Mouse (Mus musculus): ENCODE results near the gene Ano1. TPM values are rescaled to one million over a fixed set of nuclear protein-coding genes. Genes with fewer than 3 reads are reported as not detected.

Ano1 gene
- polyA plus RNA-seq, 2 experiments, result 1.4 to 1.5 TPM

DNA sequence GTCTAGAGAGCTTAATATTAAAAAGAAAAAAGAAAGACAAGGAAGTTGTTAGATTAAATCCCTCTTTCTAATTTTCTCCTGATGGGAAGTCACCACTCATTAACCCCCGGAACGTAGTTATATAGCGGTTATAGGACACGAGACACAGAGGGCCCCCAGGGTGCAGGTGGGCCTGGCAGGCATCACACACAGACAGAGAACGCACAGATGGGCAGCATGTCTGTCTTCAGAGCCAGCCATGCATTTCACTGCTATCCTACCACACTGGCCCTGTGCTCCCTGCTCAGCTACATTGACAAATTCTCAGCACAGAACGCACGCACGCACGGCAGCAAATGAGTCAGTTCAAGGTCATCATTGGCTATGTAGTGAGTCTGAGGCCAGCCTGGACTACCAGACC lies 8.5 kb upstream of the Ano1 start:
- no peak overlapping the region for H3K9ac ChIP-seq (replicated peaks)
- H3K9me3 ChIP-seq (ENCODE audit: control insufficient read depth, low read length), result no peaks in the 10 kb centered on the region
- TF ChIP-seq EP300 (IDR thresholded peaks at IDR 0.05; ENCODE audit: low read depth) (no peak), CTCF (IDR thresholded peaks at IDR 0.05; ENCODE audit: low read depth) (no peak)
- H3K4me2 ChIP-seq (ENCODE audit: low read depth), result no peak overlapping the region
- H3K36me3 ChIP-seq (replicated peaks; ENCODE audit: control insufficient read depth, insufficient read depth, low read depth), result no peaks in the 10 kb centered on the region
- DNase-seq (ENCODE audit: low read depth in 3 of 3, low spot score in 3 of 3), result no peak
- WGBS (ENCODE audit: insufficient replicate concordance), result 78% methylated on average over 9 of the region's 9 CpGs
- no peak overlapping the region for H3K4me3 ChIP-seq (ENCODE audit: insufficient read depth in 1 of 2, low read depth in 2 of 2, low read length in 2 of 2)
- no peak overlapping the region for H3K27ac ChIP-seq
- no peaks in the 10 kb centered on the region for H3K27me3 ChIP-seq (ENCODE audit: control insufficient read depth, insufficient read depth, low read length)
- ATAC-seq (ENCODE audit: insufficient read depth), result no peak
- 0 out of 4 replicates have a peak, but pooled peaks cover 0 to 5% of the 10 kb centered on the region in 2 experiments for H3K4me1 ChIP-seq (replicated peaks; ENCODE audit: control insufficient read depth in 2 of 2, insufficient read depth in 2 of 2, low read length in 1 of 2)

DNA sequence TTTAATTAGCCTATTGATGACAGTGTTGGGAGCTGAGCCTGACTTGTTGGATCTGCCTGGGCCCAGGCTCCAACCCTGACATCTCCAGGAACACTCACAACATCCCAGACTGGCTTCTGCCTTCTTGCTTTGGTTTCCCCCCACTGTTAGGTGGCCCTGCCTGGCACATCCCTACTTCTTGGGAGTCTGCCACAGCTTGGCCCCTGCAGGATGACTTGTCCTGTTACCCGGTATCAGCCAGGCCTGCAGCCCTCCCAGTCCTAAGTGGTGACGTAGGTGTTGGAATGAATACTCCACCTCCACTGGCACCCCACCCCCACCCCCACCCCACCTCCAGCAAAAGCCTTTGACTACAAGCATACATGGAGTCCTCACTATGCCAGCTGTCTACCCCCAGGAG lies 7.7 kb upstream of the Ano1 start:
- DNase-seq (ENCODE audit: low read depth in 3 of 3, low spot score in 3 of 3), result no peak
- no peak overlapping the region for H3K4me3 ChIP-seq (ENCODE audit: insufficient read depth in 1 of 2, low read depth in 2 of 2, low read length in 2 of 2)
- no peaks in the 10 kb centered on the region for H3K36me3 ChIP-seq (replicated peaks; ENCODE audit: control insufficient read depth, insufficient read depth, low read depth)
- no peak for ATAC-seq (ENCODE audit: insufficient read depth)
- no peak for TF ChIP-seq CTCF (IDR thresholded peaks at IDR 0.05; ENCODE audit: low read depth)
- TF ChIP-seq EP300 (IDR thresholded peaks at IDR 0.05; ENCODE audit: low read depth), result no peak
- H3K4me1 ChIP-seq (replicated peaks; ENCODE audit: control insufficient read depth in 2 of 2, insufficient read depth in 2 of 2, low read length in 1 of 2), result 0 out of 4 replicates have a peak, but pooled peaks cover 0 to 5% of the 10 kb centered on the region in 2 experiments
- 74% methylated on average over 2 of the region's 2 CpGs for WGBS (ENCODE audit: insufficient replicate concordance)
- no peak overlapping the region for H3K27ac ChIP-seq
- no peak overlapping the region for H3K9ac ChIP-seq (replicated peaks)
- no peaks in the 10 kb centered on the region for H3K9me3 ChIP-seq (ENCODE audit: control insufficient read depth, low read length)
- H3K27me3 ChIP-seq (ENCODE audit: control insufficient read depth, insufficient read depth, low read length), result no peaks in the 10 kb centered on the region
- H3K4me2 ChIP-seq (ENCODE audit: low read depth), result no peak overlapping the region

DNA sequence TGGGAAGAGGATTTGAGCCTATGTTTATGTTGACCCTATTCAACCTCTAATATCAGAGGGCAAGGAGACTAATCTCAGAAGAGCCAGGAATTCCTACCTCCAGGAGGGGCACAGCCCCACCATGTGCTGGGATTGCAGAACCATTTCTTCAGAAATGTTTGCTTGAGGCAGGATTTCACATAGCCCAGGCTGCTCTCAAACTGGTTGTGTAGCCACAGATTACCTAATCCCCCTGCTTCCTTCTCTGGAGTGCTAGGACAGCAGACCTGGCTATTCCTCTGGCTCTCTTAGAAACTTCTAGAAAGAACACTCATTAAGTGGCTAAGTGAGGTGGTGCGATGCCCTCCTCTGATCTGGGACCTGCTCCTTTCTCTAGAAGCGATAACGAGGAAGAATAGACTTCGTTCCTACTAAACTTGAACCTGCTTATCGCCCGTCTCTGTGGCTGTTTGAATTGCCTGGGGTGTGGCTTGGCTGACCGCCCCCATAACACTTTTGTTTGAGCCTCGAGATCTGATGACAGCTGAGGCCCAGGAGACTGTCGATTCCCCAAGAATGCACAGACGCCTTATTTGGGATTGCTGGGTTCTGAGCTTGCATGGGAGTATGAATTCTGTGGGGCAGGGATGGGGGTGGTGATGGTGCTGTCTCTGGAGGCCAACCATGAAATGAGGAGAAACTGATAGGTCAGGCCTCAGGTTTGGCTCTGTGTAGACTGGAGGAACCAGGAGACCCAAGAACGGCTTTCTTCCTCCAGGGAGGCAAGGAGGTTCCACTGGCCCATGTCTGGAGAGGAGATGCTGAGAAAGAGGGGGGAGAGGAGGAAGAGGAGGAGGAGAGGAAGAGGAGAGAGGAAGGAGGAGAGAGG lies 4.0 kb upstream of the Ano1 start:
- Histone ChIP-seq H3K4me2 (ENCODE audit: low read depth) (no peak overlapping the region), H3K27me3 (ENCODE audit: control insufficient read depth, insufficient read depth, low read length) (no peaks in the 10 kb centered on the region), H3K4me1 (replicated peaks; ENCODE audit: control insufficient read depth in 2 of 2, insufficient read depth in 2 of 2, low read length in 1 of 2) (peaks cover under 1 to 16% of the 10 kb centered on the region in 2 experiments; a peak in 3 of 4 replicates), H3K4me3 (ENCODE audit: insufficient read depth in 1 of 2, low read depth in 2 of 2, low read length in 2 of 2) (no peak overlapping the region), H3K36me3 (replicated peaks; ENCODE audit: control insufficient read depth, insufficient read depth, low read depth) (no peaks in the 10 kb centered on the region), H3K27ac (no peak overlapping the region), H3K9me3 (ENCODE audit: control insufficient read depth, low read length) (no peaks in the 10 kb centered on the region), H3K9ac (replicated peaks) (no peak overlapping the region; the same call in 1 of the 2 replicates)
- WGBS (ENCODE audit: insufficient replicate concordance), result 53% methylated on average over 11 of the region's 11 CpGs
- TF ChIP-seq CTCF (IDR thresholded peaks at IDR 0.05; ENCODE audit: low read depth), result no peak
- no peak for TF ChIP-seq EP300 (IDR thresholded peaks at IDR 0.05; ENCODE audit: low read depth)
- ATAC-seq (ENCODE audit: insufficient read depth) (no peak), DNase-seq (ENCODE audit: low read depth in 3 of 3, low spot score in 3 of 3) (no peak)

DNA sequence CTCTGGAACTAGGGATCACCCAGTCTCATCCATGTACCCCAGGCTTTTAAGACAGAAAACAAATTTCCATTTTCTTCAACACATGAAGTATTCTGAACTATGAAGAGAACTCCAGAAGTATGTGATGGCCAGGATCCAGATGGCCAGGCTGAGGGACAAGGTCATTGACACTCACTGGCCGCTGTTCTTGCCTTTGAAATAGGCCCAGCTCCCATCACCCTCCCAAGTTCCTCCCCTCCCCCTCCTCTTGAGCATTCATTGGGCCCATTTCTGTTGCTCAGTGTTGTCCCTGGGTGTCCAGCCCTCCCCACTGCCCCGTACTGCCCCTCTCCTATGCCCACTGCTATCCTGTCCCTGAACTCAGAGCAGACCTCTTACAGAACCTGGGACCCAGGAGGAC lies 2.9 kb upstream of the Ano1 start:
- no peaks in the 10 kb centered on the region for H3K36me3 ChIP-seq (replicated peaks; ENCODE audit: control insufficient read depth, insufficient read depth, low read depth)
- peaks cover 5 to 20% of the 10 kb centered on the region in 2 experiments; a peak in 3 of 4 replicates for H3K4me1 ChIP-seq (replicated peaks; ENCODE audit: control insufficient read depth in 2 of 2, insufficient read depth in 2 of 2, low read length in 1 of 2)
- H3K4me2 ChIP-seq (ENCODE audit: low read depth), result no peak overlapping the region
- ATAC-seq (ENCODE audit: insufficient read depth) (no peak), DNase-seq (ENCODE audit: low read depth in 3 of 3, low spot score in 3 of 3) (no peak)
- H3K4me3 ChIP-seq (ENCODE audit: insufficient read depth in 1 of 2, low read depth in 2 of 2, low read length in 2 of 2), result no peak overlapping the region
- H3K27ac ChIP-seq, result no peak overlapping the region
- WGBS (ENCODE audit: insufficient replicate concordance), result 64% methylated on average over 2 of the region's 2 CpGs
- TF ChIP-seq EP300 (IDR thresholded peaks at IDR 0.05; ENCODE audit: low read depth) (no peak), CTCF (IDR thresholded peaks at IDR 0.05; ENCODE audit: low read depth) (no peak)
- no peaks in the 10 kb centered on the region for H3K27me3 ChIP-seq (ENCODE audit: control insufficient read depth, insufficient read depth, low read length)
- no peak overlapping the region for H3K9ac ChIP-seq (replicated peaks)
- H3K9me3 ChIP-seq (ENCODE audit: control insufficient read depth, low read length), result no peaks in the 10 kb centered on the region

DNA sequence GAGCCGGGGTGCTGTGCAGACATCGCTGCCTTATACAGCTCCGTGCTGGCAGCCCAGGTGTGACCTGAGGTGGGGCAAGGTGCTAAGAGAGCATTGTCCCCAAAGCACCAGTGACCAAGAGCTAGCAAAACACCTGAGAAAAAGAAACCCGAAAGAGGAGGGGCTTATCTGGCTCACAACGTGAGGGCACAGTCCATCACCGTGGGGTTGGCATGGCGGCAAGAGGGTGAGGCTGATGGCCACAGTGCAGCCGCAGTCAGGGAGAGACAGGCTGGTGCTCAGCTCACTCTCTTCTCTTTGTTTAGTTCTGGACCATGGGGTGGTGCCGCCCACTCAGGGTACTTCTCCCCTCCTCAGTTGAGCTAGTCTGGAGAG lies 1.9 kb upstream of the Ano1 start:
- Histone ChIP-seq H3K4me3 (ENCODE audit: insufficient read depth in 1 of 2, low read depth in 2 of 2, low read length in 2 of 2) (no peak overlapping the region), H3K9me3 (ENCODE audit: control insufficient read depth, low read length) (no peaks in the 10 kb centered on the region), H3K4me2 (ENCODE audit: low read depth) (no peak overlapping the region), H3K4me1 (replicated peaks; ENCODE audit: control insufficient read depth in 2 of 2, insufficient read depth in 2 of 2, low read length in 1 of 2) (peaks cover 12 to 31% of the 10 kb centered on the region in 2 experiments), H3K9ac (replicated peaks) (no peak overlapping the region), H3K27me3 (ENCODE audit: control insufficient read depth, insufficient read depth, low read length) (no peaks in the 10 kb centered on the region), H3K36me3 (replicated peaks; ENCODE audit: control insufficient read depth, insufficient read depth, low read depth) (no peaks in the 10 kb centered on the region), H3K27ac (no peak overlapping the region)
- ATAC-seq (ENCODE audit: insufficient read depth) (no peak), DNase-seq (ENCODE audit: low read depth in 3 of 3, low spot score in 3 of 3) (no peak)
- TF ChIP-seq CTCF (IDR thresholded peaks at IDR 0.05; ENCODE audit: low read depth), result no peak
- TF ChIP-seq EP300 (IDR thresholded peaks at IDR 0.05; ENCODE audit: low read depth), result no peak
- WGBS (ENCODE audit: insufficient replicate concordance), result 74% methylated on average over 9 of the region's 9 CpGs

Data from liver, embryonic 14.5 days (tissue).